Mouse (Mus musculus) ES-E14 (cell line): Measurements from ENCODE around the gene Map4k2. TPM values are rescaled to one million over a fixed set of nuclear protein-coding genes. Genes with fewer than 3 reads are reported as not detected.
A peak's percentile ranks its signal among the peaks of the same experiment; 100 is the strongest.

Experiments used
- DNase-seq: peaks from one replicate; pipeline ENCODE4 v3.0.0-alpha.2; 2013; ENCODE audit warnings: low read depth, low spot score
- H3K27ac ChIP-seq: 2 replicates; pipeline ENCODE4 v1.5.1; 2012; ENCODE audit warnings: low read depth, mild to moderate bottlenecking, low read length, moderate library complexity, mixed read lengths; ENCODE audit not compliant: poor library complexity, insufficient read depth, severe bottlenecking
- H3K36me3 ChIP-seq: 2 replicates; pipeline ENCODE4 v1.6.1; 2012; ENCODE audit warnings: mild to moderate bottlenecking, low read length, moderate library complexity, mixed read lengths; ENCODE audit not compliant: control insufficient read depth, poor library complexity, insufficient read depth, severe bottlenecking
- H3K4me1 ChIP-seq, 2 experiments: fragments of 150-350 bp in 1 of 2; sonication (generic) in 1 of 2; 2 replicates each; pipeline ENCODE4 v1.6.1; 2012; ENCODE audit warnings: low read length in 2 of 2, mild to moderate bottlenecking in 1 of 2, mixed read lengths in 1 of 2; ENCODE audit not compliant: control insufficient read depth in 2 of 2, insufficient read depth in 2 of 2, poor library complexity in 1 of 2
- H3K4me3 ChIP-seq, 2 experiments: fragments of 150-350 bp in 1 of 2; sonication (generic) in 1 of 2; 2 replicates each; pipeline ENCODE4 v1.5.1; 2012; ENCODE audit warnings: low read length in 2 of 2, low read depth in 1 of 2, mild to moderate bottlenecking in 1 of 2, mixed read lengths in 1 of 2; ENCODE audit not compliant: insufficient read depth in 1 of 2, poor library complexity in 1 of 2, severe bottlenecking in 1 of 2
- H3K9ac ChIP-seq: 2 replicates; pipeline ENCODE4 v1.6.1; 2012; ENCODE audit warnings: low read depth, mild to moderate bottlenecking, low read length, mixed read lengths; ENCODE audit not compliant: poor library complexity, insufficient read depth, severe bottlenecking
- H3K9me3 ChIP-seq: fragments of 150-350 bp; sonication (generic); 2 replicates; pipeline ENCODE4 v1.6.1; 2012; ENCODE audit warnings: low read depth, mild to moderate bottlenecking, low read length; ENCODE audit not compliant: control insufficient read depth, insufficient read depth
- CHD2 ChIP-seq: IDR thresholded peaks from 2 replicates; pipeline ENCODE4 v1.6.1; 2014; ENCODE audit warnings: mild to moderate bottlenecking, low read depth, low read length, inconsistent platforms
- HCFC1 ChIP-seq: IDR thresholded peaks from 2 replicates; pipeline ENCODE4 v1.6.1; 2012; ENCODE audit warnings: low read length, inconsistent platforms, borderline replicate concordance; ENCODE audit not compliant: insufficient read depth
- MAFK ChIP-seq: IDR thresholded peaks from 2 replicates; pipeline ENCODE4 v1.6.1; 2014; ENCODE audit warnings: mild to moderate bottlenecking, low read depth, low read length, inconsistent platforms; ENCODE audit not compliant: insufficient read depth
- ZC3H11A ChIP-seq: IDR thresholded peaks from 2 replicates; pipeline ENCODE4 v1.6.1; 2012; ENCODE audit warnings: low read depth, mild to moderate bottlenecking, inconsistent platforms, low read length, borderline replicate concordance
- ZNF384 ChIP-seq: IDR thresholded peaks from 2 replicates; pipeline ENCODE4 v1.6.1; 2012; ENCODE audit warnings: low read depth, low read length, inconsistent platforms
- in situ Hi-C, 2 experiments: fragments of 600-800 bp; cut with MboI; formaldehyde crosslinking; loops; one replicate each; pipeline ENCODE4 v1.15.1; 2025; ENCODE audit warnings: low sequenced_read_pairs in 2 of 2, inconsistent platforms in 1 of 2; ENCODE audit not compliant: unreplicated experiment in 2 of 2
- total RNA-seq: library from RNA; depleted of rRNA; stranded (reverse); fragments of 300-350 nt; gene quantifications from 2 replicates; pipeline ENCODE4 v1.2.3, GENCODE M21; 2012

The Map4k2 gene
- total RNA-seq, 1 experiment, result 29.4 TPM

DNA sequence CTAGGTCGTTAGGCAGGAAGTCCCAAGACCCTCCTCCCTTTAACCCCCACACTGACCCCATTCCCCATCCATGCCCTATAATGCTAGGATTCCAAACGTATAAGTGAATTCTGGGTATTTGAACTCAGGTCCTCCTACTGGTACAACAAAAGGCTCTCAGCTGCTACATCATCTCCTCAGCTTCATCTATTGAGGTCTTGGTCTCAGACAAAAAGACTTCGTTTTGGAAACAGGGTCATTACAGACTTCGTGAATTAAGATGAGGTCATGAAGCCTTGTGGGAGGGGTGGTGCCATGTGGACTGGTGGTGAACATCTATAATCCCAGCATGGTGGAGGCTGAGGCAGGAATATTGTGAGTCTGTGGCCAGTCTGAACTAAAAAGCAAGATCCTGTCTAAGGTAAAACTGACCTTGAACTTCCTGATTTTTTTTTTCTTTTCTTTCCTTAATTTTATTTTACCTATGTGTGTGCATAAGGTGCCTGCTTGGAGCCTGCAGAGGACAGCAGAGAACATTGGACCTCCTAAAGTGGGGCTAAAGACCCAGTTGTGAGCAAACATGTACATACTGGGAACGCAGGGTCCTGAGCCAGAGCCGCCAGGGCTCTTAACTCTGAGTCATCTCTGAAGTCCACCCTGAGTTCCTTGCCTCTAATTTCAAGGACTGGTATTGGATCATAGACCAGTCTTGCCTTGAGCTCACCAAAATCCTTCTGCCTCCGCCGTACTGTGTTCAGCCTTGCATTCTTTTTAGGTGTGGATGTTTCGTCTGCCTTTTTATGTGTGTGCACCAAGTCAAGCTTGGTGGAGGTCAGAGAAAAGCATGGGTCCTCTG, 7.0 kb upstream of the Map4k2 start:
- no peak for DNase-seq
- no peak for TF ChIP-seq ZNF384
- no peak for TF ChIP-seq HCFC1
- no peak for TF ChIP-seq CHD2
- no peak for TF ChIP-seq MAFK
- TF ChIP-seq ZC3H11A, result no peak
- in situ Hi-C loops, result no loop called here
- peaks cover 5 to 9% of the 10 kb centered on the region in 2 experiments for H3K4me1 ChIP-seq
- H3K9ac ChIP-seq, result peak overlapping the region; percentile 36; the same call in 1 of the 2 replicates
- H3K4me3 ChIP-seq, result peak overlapping the region; percentile 13 to 94
- H3K27ac ChIP-seq, result peak overlapping the region; percentile 9
- no peaks in the 10 kb centered on the region for H3K9me3 ChIP-seq
- peaks cover 19% of the 10 kb centered on the region for H3K36me3 ChIP-seq

DNA sequence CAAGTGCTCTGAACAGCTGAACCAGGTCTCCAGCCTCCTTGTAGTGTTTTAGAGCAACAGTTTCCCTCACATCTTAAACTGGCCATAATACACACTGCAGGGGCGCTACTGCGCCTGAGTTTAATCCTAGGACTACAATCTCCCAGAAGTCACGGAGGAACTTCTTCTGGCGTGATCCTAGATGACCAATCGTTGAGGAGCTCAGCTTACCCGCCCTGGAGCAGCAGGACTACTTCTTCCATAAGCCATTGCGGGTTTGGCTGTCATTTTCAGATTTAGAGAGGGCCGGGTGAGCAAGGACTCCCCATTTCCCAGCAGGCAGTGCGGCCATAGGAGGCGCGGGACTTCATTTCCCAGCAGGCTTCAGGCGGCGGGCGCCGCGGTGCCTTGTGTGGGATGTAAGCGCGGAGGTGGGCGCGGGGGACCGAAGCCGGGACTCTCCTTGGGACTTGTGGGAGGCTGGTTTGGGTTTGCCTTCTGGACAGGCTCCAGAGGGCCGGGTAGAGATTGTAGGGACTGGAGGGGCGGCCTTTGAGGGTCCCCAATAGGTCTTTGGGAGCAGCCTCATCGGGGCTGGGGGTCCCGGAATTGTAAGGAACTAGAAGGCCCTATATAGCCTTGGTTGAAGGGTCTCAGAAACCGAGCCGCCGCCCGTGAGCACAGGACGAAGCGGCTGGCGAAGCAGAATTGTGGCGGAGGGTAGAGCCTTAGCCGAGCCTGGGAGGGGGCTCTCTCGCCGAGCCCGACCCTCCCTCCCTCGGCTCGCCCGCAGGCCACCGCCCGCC, 6.1 kb upstream of the Map4k2 start, which contains the start of gene Men1:
TSS of gene Men1 (plus strand) at position 307 of the 785 bp plus-strand sequence.
- Histone ChIP-seq H3K27ac (peak within 1 kb of the TSS; percentile 9), H3K9ac (peak within 1 kb of the TSS; percentile 83), H3K36me3 (peaks cover 27% of the 10 kb centered on the region), H3K9me3 (no peaks in the 10 kb centered on the region), H3K4me3 (peak within 1 kb of the TSS; percentile 81 to 94), H3K4me1 (peaks cover 5 to 15% of the 10 kb centered on the region in 2 experiments)
- in situ Hi-C loops, result no loop called here
- DNase-seq, result peak; percentile 93
- TF ChIP-seq ZNF384, result no peak
- peak; percentile 94 for TF ChIP-seq HCFC1
- TF ChIP-seq CHD2, result peak; percentile 63

DNA sequence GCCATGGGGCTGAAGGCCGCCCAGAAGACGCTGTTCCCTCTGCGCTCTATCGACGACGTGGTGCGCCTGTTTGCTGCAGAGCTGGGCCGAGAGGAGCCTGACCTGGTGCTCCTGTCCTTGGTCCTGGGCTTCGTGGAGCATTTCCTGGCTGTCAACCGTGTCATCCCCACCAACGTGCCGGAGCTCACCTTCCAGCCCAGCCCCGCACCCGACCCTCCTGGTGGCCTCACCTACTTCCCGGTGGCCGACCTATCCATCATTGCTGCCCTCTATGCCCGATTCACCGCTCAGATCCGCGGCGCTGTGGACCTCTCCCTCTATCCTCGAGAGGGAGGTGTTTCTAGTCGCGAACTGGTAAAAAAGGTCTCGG, 5.5 kb upstream of the Map4k2 start:
- Histone ChIP-seq H3K9me3 (no peaks in the 10 kb centered on the region), H3K4me3 (peak overlapping the region; percentile 81 to 94), H3K9ac (peak overlapping the region; percentile 83), H3K27ac (no peak overlapping the region), H3K4me1 (peaks cover 5 to 19% of the 10 kb centered on the region in 2 experiments), H3K36me3 (peaks cover 27% of the 10 kb centered on the region)
- in situ Hi-C loops, result no loop called here
- no peak for TF ChIP-seq CHD2
- no peak for TF ChIP-seq MAFK
- DNase-seq, result no peak

DNA sequence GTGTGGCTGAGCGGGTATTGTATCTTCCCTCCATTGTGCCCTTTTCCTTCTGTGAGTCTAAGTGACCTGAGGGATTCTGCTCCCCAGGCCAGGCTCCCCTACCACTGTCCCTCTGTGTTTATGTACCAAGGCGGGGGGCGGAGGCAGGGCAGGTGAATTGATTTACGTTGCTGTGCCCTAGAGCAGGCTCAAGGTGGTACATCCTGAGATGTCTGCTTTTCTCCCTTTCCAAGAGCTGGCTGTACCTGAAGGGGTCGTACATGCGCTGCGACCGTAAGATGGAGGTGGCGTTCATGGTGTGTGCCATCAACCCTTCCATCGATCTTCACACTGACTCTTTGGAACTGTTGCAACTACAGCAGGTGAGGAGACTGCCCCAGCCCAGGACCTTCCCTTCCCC, 4.0 kb upstream of the Map4k2 start:
- in situ Hi-C loops, result no loop called here
- no peak for DNase-seq
- TF ChIP-seq ZC3H11A (no peak), HCFC1 (no peak), MAFK (no peak), ZNF384 (no peak), CHD2 (no peak)
- Histone ChIP-seq H3K9ac (no peak overlapping the region), H3K9me3 (no peaks in the 10 kb centered on the region), H3K36me3 (peaks cover 27% of the 10 kb centered on the region), H3K27ac (no peak overlapping the region), H3K4me1 (peaks cover 5 to 22% of the 10 kb centered on the region in 2 experiments), H3K4me3 (no peak overlapping the region)
